Mouse (Mus musculus) adipocyte (in vitro differentiated cells): ENCODE data around the gene Scn4b.
A peak's percentile ranks its signal among the peaks of the same experiment; 100 is the strongest.

Experiments used
- DNase-seq: peaks from one replicate; pipeline ENCODE4 v3.0.0-alpha.2; 2016; ENCODE audit warnings: low spot score

The Scn4b gene

DNA sequence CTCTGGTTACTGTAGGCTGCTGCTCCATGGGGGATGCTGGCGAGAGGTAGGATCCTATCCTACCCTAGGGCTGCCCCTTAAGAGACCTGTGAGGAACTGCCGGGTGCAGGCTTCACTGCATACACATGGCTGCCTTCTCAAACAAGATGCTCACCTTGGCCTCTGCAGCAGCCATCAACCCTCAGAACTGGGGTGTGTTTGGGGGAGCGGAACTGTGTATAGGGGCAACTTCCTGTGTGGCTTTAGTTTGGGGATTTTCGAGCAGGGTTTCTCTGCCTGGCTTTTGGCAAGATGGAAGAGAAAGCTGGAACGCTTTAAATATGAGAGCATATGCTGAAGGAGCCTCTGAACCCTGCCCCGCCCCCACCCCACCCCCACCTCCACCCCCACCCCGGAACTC is 11.3 kb upstream of the Scn4b start:
- DNase-seq, result no peak

DNA sequence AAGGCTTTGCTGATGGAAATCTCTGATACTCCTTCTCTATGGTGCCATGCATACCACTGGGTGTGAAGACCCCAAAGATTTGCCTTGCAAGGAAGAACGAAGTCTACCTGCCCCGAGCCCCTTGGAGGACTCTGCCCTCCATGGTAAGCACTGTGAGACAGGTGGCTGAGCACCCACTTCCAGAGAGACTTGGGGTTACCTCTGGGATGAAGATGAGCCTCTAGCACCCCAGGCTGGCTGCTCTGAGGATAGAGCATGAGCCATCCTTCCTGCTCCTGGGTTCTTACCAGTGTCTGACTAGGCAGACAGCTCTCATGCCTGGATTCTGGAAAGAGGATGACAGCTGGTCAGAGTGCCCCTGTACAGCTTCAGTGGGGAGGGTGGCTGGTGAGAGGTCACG is 8.1 kb upstream of the Scn4b start:
- no peak for DNase-seq

DNA sequence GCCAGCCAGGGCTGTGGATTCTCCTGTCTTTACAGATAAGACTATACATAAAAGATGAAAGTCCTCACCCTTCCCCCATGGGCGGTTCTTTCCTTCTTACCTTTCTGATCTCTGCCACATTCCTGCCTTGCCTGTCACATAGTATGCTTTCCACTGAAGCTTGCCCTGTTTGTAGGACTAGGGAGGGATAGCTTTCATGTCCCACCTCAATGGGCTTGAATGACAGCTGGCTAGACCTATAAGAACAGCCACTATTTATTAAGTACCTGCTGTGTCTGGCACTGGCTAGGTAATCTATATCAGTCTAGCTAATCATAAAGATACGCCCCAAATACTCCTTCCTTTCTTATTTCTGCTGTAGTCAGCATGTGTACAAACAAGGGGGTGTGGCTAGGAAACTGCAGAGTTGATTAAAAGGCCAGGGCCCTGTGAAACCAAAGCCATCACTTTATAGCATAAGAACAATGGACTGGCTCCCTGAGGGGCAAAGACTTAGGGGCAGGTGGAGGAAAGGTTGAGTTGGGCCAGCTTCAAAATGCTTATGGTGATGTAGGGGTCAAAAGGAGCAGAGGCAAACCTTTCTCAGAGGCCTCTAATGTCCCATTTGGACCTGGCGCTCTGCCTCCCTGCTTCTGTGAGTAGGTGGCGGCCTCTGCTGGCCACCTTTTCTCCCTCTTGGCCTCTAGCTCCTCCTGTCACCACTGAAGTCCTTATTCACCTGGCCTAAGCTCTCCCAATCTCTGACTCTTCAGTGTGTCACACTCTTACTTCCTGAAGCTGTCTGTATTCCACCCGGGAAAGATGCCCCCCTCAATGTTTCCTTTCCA is 4.5 kb upstream of the Scn4b start:
- peak; percentile 22 for DNase-seq

- DNase-seq, result no peak
Measured at GRCm38 (mm10) chr9:45136442-45137169, 1.6 kb upstream of the Scn4b start.

- no peak for DNase-seq
Measured at GRCm38 (mm10) chr9:45139082-45139481, 887 bp downstream of the Scn4b start.

- no peak for DNase-seq
Measured at GRCm38 (mm10) chr9:45140945-45141344, 2.8 kb downstream of the Scn4b start.

- no peak for DNase-seq
Measured at GRCm38 (mm10) chr9:45142686-45143085, 4.5 kb downstream of the Scn4b start.

- no peak for DNase-seq
Measured at GRCm38 (mm10) chr9:45145533-45146266, 7.5 kb downstream of the Scn4b start.

DNA sequence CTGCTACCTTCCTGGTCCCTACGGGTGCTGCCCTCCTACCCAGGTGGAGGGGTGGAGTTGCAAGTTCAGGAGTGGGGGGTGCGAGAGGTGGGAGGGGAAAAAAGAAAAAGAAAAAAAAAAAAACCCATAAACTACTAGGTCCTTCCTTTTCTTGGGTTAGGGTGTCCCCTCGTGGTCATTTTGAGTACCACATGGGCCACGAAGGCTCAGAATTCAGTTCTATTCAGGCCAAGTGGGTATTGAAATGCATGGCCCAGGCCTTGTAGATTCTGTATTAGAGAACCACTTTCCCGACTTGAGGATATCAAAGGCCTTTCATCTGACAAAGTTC is 8.0 kb downstream of the Scn4b start:
- peak; percentile 38 for DNase-seq

- DNase-seq, result no peak
Measured at GRCm38 (mm10) chr9:45150933-45151332, 12.7 kb downstream of the Scn4b start.

- no peak for DNase-seq
Measured at GRCm38 (mm10) chr9:45153361-45153760, 15.2 kb downstream of the Scn4b start.

DNA sequence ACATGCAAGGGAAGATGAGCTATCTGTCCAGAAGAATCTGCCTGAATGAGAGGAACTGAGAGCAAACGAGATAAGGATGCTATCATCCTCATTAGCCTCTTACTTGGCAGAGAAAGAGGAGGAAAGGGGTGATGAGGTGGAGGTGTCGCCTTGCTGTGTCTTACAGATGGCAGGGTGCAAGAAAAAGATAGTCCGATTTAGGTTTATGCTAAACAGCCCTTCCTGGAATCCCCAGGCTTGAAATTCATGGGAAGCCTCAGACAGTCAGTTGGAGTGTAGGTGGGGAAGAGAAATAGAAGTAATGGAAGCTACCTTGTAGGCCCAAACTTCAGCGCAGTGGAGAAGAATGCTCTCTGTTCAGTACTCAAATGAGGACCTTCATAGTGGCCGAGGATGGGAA is 29.7 kb downstream of the Scn4b start:
- no peak for DNase-seq

DNA sequence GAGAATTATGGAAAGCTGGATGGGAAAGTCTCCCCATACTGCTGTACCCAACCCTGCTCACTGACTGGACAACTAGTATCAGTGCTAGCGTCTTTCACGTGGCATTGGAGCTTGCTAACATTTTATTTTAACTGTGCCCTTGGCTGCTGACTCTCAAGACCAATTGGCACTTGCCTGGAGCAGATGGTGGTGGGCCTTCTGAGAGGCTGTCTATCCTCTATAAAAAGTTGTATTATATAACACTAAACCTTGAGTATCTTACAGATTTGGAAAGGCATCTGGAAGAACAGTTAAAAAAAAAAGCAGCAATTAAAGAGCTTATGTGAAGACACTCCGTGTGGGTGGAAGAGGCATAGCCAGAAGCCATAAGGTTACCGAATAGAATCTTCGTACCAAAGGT is 32.0 kb downstream of the Scn4b start:
- DNase-seq, result no peak

GRCm38 (mm10) chr9:45171073-45171610 is 32.9 kb downstream of the Scn4b start:
- no peak for DNase-seq

GRCm38 (mm10) chr9:45173475-45173874 is 35.3 kb downstream of the Scn4b start:
- DNase-seq, result no peak

DNA sequence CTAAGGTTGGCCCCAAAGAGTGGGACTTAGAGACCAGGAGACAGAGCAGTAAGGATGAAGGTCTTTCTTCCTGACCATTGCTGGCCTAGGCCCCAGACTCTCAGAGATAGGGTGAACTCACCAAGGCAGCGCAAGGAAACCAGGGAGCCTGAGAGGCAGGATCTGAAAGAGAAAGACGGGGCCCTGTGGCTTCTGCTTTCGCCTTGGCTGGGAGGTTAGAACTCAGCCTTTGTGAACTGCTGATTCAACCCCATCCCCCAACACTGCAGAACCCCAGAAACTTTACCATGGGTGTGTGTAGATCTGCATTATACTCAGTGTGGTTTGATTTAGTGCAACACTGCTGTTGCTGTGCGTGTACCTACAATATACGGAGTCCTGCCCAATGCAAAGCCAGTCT is 41.1 kb downstream of the Scn4b start:
- DNase-seq, result no peak

- no peak for DNase-seq
Measured at GRCm38 (mm10) chr9:45181770-45182169, 43.6 kb downstream of the Scn4b start, which contains the start of gene BC049352. BC049352 (plus strand) TSS chr9:45182007.

DNA sequence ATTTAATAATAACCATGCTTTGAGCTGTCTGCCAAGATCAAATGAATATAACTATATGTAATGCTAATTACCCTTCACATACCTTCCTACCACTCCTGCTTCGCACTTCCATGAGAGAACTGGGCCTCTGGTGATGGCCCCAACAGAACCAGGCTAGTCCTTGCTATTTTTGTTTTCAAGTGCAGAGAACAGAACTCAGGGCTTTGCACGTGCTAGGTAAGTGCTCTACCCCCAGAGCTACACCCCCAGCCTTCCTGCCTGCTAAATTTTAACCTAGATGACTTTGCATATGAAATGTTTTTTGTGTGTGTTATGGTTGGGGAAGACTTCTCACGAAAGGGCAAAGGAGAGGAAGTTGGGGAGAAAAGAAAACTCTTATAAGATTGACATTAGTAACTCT is 44.3 kb downstream of the Scn4b start:
- DNase-seq, result no peak

DNA sequence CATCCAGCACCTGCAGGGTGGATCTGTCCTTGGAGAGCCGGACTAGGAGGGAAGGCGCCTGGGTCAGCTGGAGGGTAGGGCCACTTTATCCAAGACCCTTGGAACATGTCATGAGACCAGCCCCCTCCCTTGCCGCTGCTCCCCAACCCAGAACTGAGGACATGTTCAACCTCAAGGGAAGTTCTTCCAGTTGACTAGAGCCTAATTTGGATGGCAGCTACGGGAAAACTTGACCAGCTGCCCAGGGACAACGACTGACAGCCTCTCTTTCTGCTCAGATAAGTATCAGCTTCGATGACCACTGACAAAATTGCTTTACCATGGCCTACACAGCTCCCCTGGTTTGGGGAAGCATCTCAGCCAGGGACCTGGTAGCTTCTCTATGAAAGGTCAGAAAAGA is 45.1 kb downstream of the Scn4b start:
- DNase-seq, result no peak

GRCm38 (mm10) chr9:45185250-45185649 is 47.1 kb downstream of the Scn4b start:
- DNase-seq, result no peak

DNA sequence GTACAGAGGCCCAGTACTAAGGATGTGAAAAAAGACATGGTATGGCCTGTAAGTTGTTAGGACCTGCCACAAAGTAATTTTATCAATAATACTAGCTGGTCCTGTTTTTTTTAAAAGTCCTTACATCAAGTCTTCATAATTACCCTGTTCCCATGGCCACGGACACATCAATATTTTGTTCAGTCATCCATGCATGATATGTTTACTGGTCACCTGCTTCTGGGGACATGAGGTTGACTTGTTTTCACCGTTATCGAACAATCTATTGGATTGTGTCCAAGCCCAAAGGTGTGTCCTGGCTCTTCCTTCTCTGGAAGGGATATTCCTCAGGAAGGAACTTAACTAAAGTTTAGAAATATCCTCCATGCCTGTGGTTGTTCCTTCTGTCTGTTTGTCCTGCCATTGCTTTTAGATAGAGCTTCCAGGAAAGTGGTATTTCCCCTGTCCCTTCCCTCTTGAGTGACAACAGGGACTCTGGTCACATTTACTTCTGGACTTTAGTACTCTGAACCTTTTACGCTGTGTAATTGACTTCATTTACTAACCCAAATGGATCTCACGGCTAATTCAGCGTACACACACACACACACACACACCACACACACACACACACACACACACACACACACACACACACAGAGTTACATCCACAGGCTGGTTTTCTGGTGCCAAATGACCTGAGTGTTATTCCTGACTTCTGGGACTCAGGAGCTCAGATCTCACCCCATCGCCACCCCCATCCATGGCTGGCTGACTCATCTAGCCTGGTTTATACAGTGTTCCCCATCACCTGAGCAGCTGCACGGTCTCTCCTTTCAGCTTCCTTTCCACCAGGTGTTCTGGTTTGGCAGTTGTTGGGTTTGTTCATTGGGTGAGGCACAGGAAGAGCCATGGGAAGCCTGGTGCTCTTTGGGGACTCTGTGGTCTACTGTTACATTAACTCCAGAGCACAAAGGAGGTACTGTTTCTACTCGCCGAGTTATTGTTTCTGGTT is 50.7 kb downstream of the Scn4b start:
- no peak for DNase-seq
